Mouse (Mus musculus) frontal cortex, postnatal 25 days (tissue): ENCODE results near the gene Acsl1.

Source experiments
- DNase-seq, 2 experiments: peaks; one replicate each; pipeline ENCODE4 v3.0.0; 2022; ENCODE audit warnings: low spot score in 2 of 2

Gene Acsl1

DNA sequence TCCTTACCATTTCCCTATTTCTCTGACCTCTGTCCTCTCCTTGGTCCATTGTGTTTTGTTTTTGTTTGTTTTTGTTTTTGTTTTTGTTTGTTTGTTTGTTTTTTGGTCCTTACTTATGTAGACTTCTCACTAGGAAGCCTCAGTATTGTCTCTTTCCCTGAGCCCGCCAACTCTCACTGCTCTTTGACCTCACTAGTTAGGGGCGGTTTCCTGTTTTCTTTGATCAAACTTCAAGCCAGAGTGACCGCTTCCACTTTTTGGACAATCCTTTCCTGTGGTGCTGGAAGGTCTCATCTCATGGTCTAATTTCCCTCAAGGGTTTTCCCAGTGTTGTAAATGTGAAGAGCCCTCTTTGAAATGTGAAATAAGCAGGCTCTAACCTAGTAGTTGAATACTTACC is 33.4 kb downstream of the Acsl1 start:
- no peak for DNase-seq

DNA sequence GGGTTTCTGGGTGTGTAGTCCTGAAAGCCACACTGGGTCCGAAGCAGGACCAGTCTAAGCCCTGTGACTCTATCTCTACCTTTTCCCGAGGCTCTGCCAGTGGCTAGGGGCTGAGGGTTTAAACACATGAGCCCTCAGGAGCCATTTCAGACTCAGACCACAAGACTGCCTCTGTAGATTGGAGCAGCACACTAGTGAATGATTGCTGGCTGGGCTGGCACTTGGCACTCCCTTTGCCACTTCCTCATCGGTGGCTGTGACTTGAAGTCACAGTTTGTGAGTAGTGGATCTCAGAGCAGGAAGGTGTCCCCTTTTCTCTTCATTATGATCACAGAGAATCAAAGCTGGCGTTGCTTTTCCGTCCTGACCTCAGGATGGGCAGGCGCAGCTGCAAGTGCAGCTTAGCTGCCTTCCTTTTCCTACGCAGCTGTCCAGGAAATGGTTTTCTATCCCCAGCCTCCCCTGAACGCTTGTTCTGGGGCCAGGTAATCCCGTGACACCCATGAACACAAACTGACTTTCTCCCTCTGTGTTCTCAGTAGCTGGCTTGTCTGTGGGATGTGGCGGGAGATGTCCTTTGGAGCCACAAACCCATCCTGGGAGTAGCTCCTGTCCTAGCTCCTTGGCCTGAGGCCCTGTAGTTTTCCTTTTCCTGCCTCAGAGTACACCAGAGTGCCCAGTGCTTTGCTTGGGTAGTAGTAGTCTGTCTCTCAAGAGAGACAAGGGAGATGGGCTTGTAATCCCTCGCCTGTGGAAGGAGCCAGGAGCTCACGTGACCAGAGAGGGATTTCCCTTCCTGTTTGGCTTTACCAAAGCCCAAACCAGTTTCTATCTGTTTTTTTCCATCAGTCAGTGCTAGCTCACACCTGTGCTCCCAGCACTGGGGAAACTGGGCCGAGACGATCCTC is 37.9 kb downstream of the Acsl1 start:
- no peak for DNase-seq

DNA sequence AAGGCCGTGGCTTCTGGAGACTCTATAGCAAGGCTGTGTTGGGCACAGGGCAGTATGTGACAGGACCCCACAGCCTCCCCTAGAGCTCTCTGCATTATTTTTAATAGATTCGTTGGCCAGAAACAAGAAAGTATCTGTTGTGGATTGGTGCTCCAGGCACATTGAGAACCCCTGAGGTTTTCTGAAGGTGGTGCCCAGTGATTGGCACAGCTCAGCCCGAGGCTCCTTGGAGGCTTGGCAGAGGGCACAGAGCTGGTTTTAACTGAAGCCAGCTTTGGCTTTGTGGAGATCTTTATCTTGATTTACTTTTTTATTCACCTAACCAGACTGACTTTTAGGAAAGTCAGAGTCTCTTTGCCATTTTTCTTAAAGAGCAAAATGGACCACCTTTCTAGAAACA is 38.6 kb downstream of the Acsl1 start:
- DNase-seq, result no peak

DNA sequence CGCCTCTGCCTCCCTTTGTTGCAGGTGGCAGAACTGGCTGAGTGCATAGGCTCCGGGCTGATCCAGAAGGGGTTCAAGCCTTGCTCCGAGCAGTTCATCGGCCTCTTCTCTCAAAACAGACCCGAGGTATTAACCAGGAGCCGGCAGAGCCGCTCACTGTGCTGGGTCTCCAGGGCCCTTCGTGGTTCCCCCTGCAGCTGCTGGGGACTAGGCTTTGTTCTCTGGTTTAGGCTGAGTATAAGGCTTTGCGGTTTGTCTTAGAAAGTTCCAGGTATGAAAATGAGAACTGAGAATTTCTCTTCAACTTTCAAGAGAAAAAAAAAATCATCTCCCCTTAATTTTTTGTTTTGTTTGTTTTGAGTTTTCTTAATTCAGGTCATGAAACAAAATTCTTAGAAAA is 40.5 kb downstream of the Acsl1 start:
- DNase-seq, result no peak

DNA sequence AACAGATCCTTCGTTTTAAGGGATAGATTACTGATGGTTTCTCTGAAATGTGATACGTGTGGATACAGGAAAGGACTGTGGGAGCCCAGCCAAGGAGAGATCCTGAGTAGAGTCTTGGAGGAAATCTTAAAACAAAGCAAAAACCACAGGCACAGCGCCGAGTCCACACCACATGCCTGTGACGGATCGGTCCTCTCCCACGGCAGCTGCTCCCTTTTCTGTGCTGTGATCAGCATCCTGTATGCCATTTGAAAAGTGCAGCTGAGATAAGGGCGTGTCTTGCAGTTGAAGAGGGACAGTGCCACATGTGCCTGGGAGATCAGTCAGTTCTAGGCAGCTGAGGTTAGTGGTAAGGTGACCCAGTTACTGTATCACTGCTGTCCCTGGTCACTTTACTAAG is 41.7 kb downstream of the Acsl1 start:
- no peak for DNase-seq

DNA sequence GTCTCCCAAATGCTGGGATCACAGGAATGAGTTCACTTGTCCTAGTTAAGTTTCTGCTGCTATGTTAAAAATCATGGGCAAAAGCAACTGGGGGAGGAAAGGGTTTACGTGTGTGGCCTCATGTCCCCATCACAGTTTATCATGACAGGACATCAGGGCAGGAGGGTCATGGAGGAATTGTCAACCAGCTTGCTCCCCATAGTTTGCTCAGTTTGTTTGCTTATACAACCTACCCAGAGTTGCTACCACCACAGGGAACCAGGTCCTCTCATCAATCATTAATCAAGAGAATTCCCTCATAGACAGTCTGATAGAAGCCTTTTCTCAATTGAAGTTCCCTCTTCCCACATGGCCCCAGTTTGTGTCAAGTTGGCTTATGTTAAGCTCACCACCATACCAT is 43.2 kb downstream of the Acsl1 start:
- DNase-seq, result no peak

DNA sequence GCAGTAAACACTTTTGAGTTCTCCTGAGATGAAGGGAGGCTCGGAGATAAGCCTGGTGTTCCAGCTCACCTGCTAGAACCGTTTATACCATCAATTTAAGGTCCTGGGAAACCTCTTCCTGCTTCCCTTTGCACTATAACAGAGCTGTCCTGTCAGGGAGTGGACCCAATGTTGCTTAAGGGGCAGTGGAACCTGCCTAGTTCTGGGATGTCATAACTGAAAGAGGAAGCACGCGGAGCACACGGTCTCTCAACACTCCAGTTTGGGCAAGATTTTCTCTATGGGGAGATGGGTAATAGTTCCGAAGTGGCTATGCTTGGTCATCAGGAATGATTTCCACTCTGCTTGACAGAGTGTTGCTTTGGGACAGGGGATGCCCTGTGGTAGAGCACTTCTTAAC is 49.8 kb downstream of the Acsl1 start:
- no peak for DNase-seq

DNA sequence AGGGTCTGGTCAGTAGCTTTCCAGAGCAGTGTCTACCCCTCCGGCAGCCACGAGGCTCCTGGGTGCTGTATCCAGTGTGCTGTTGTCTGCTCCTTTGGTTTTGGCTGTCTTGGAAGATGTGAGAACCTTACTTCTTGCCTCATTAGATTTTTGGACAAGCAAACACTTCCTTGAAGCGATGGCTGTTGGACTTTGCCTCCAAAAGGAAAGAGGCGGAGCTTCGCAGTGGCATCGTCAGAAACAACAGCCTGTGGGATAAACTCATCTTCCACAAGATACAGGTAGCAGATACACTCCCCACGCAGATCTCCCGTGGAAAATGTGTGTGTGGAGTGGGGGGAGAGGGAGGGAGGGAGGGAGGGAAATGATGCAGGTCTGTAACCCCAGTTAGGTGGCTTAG is 55.3 kb downstream of the Acsl1 start:
- no peak for DNase-seq

DNA sequence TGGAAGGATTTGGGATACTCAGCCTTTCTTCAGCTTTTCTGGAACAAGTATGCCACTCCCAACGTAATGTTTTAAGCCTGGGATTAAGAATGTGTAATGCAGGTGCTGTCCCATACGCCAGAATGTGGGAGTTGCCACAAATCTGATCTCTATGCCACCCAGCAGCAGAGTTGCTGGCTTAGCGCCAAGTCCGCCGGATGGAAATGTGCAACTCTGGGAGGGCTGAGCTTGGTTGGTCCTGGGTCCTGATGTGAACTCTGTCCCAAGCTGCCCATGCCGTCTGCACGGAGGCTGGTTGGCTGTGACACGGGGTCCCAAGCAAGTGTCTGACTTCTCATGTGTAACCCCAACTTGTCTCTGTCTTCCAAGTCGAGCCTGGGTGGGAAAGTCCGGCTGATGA is 56.0 kb downstream of the Acsl1 start:
- no peak for DNase-seq

DNA sequence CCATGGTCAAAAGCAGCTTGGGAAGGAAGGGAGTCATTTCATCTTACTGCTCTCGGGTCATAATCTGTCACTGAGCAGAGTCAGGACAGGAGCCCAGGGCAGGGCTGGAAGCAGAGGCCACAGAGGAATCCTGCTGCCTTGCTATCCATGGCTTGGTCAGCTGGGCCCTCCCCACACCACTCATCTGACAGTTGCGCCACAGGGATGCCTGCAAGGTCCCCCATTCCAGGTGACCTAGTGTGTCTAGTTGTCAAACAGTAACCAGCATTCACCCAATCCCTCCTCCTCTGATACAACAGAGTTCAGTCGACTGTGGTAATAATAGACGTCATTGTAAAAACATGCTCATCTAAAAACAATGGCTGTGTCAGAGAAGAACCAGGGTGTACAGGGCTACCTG is 58.7 kb downstream of the Acsl1 start:
- no peak for DNase-seq

DNA sequence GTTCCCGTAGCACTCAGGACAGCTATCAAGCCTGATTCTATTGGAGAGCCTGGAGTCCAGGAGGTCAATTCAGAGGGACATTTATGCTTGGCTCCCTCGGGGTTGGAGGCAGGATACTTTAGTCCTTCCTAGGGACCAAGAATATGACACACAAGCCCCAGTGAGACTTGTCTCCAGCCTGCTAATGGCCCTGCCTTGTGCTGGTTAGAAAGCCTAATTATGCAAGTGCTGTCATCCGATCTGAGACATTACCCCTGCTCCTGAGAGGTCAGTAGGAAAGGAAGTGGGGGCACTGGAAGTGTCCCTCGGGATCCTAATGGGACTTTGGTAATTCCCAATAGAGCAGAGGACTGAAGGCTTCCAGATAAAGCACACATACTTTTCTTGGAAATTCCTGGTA is 59.7 kb downstream of the Acsl1 start:
- DNase-seq, result no peak

DNA sequence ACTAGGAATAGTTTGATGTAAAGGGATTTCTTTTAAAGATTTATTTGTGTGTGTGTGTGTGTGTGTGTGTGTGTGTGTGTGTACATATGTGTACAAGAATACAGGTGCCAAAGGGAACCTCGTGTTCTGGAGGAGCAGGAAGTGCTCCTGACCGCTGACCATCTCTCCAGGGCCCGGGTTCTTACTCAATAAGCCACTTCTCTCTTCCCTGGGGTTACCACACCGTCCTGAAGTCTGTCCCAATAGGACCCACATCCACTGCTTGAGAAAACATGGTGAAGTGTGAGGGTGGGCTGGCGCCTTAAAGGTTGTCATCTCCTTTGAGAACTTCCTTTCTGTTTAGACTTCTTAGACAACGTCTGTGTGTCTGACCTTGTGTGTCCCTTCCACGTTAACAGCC is 63.1 kb downstream of the Acsl1 start:
- no peak for DNase-seq

DNA sequence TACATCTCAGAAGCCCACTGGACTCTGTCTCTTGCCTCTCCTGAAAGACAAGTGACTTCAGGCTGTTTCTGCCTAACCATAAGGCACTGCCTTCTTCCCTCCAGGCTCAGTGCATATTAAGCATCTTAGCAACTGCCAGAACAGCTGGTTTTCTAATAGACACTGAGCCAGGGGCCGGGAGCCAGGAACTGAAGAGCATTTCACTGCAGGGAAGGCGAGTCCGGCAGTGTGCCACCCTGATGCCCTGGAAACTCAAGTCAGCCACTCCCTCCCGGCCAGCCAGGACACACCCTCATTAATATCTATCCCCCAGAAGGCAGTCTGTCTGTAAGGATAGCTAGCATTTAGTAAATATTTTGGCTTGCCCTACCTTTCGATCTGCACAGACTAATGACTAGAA is 68.9 kb downstream of the Acsl1 start:
- DNase-seq, result no peak

DNA sequence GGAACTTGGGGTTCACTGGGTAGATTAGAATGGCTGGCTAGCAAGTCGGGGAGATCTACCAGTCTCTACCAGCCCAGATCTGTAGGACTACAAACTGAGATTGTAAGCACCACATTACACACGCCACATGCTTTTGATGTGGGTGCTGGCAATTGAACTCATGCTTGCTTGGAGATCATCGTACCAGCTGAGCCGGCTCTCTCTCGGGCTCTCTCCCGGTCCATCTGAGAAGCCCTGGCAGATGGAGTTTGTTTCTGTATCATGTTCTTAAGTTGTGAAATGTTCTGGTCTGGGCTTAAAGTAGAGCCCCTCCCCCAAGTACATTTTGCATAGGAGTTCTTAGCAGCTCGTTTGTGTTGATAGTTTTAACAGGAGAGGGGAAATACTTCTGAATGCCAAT is 72.4 kb downstream of the Acsl1 start:
- no peak for DNase-seq

DNA sequence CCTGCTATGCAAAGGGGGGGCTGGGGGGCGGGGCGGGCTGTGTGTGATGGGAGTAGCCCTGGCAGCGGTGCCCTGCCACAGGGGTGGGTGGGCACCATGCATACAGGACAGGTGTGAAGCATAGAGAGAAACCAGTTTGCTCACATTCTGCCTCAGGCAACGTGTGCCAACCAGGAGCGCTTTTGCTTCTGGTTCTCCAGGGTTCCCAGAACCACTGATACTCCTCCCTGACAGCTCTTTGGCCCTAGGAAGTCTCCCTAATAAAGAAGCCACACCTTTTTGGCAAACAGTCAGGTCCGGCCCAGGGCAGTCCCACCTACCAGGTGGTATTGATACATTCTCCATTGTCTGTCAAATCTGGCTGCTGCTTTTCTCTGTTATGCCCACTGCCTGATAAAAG is 72.8 kb downstream of the Acsl1 start:
- no peak for DNase-seq

DNA sequence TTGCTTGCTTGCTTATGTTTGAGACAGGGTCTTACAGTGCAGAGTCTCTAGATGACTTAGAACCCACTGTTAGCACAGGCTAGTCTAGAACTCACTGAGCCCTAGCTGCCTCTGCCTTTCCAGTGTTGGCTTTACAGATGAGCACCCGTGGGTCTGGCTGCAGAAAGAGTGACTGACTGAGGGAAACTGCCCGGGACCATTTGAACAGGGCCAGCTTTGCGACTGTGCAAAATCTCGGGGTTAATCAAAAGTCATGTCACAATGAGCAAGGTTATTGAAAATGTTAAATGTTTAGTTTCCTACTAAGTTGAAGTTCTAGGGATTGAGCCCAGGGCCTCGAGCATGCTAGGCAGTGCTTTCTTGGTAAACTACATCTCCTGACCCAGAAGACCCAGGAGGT is 75.0 kb downstream of the Acsl1 start:
- DNase-seq, result no peak

DNA sequence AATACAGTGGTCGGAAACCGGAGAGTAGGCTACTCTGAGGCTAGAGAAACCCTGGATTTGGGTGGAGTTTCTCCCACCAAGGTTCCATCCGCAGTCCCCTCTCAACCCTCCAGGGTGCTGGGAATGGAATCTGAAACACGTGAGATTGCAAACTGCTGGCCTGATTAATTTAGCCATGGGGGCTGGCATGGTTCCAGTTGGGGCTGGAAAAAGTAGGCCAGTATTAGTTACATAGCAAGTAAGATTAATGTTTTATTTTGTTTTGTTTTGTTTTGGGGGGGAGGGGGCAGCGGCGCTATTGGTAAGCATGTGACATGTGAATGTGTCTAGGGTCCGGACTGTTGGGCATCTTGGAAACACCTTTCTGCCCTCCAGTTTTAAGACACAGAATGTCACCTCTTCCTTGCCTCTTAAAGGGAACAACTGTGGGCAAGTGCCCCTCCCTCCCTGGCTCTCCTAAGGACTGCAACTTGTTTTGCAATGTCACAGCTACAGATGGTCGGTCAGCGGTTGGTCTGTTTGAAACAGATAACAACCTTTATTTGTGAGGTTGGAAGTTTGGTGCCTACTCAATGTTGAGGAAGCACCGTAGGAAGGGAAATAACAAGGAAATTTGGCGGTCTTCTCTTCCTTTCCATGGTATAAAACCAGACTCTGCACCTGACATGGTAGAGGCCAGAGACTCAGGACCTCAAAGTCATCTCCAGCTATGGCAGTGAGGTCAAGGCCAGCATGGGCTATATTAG is 75.8 kb downstream of the Acsl1 start:
- DNase-seq, result no peak

DNA sequence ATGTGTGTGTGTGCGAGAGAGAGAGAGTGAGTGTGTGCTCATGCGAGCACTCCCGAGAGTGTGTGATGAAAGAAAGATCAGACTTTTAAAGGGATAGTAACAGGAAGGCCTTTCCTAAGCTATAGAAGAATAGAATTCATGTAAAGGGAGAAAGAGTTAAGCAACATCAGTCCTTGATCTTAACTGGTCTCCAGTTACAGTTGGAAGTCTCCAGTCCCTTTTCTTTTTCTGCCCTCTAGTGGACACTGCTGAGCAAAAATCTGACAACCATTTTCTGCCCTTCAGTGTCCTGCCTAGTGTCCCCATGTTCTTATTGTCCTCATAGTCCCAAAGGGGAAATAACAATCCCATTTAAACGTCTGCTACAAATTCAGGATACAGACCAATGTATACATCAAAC is 76.4 kb downstream of the Acsl1 start:
- DNase-seq, result no peak

DNA sequence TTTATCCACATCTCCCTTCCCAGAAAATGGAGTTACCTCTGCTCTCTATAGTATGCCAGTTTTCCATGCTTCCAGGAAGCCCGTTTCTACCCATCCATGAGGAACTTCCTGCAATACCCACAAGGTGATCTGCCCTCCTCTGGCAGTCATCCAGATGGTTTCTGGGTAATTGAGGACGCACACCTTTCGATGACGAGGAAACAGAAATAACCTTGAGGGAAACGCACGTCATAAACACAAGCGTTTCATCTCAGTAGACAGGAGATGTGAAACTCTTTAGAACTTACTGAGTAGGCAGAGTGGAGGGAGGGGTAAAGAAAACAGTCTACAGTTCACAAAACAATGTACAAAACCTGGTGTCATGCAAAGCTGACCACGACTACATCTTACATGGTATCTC is 79.2 kb downstream of the Acsl1 start:
- DNase-seq, result no peak

DNA sequence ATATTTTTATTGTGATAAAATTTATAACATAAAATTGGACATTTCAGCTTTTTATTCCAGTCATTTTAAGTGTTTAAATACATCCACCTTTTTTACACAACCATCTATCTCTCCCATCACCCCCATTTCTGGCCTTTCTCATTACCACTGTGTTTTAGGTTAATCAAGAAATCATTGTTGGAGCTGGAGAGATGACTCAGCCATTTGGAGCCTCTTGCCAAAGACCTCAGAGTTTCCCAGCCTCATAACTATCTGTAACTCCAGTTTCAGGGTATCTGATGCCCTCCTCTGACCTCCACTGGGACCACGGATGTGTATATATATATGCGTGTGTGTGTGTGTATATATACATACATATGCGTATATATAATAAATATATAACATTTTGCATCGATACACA is 80.2 kb downstream of the Acsl1 start:
- no peak for DNase-seq

DNA sequence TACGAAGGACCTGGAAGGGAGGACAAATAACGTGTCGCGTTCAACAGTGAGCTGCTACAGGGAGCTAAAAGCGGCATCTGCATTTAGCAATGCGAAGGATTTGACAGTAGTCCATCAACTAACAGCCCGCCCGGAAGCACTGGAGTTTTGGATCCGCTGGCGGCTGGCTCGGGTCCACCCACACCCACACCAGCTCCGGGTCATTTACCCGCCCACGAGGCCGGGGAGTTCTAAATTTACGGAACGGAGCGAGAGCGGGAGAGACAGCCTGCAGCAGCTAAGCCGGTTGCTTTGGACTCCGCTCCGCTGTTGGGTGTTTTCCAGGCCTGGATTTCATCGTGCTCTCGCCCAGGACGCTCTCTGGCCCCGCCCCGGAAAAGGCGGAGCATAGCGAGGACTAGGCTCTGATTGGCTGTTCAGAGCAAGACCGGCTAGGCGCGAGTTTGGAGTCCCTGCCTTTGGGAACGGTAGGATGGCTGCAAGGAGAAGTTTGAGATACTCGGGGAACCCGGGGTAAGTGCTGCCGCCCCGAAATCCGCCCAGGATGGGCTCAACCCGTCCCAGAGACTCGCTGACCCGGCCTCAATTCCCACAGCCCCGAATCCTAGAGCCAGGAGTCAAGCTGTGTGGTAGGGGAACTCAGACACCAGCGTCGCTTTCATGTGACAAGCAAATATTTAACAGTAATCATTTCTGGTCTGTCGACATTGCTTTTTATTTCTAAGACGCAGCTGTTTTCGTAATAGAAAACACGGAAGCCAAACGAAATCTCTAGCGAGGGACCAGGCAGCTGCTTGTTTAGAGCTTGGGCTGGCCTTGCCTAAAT is 81.0 kb downstream of the Acsl1 start, which contains the start of gene Cenpu:
Cenpu (plus strand) TSS at position 414 of the 826 bp plus-strand sequence.
- peak; percentile 99 to 100 for DNase-seq

DNA sequence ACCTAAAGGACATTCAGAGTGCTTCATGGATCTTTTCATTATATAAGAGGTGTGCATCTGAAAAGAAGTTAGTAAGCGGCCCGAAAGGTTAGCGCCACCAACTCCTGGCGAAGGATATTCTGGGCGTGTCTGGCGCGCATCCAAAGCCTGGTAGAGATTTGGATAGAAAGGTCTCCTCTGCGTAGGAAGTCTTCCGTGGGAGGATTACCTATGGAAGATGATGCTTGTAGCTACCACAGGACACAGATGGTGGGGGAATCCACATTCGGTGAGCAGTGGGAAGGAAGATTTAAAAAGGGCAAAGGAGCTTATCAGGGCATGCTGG is 81.6 kb downstream of the Acsl1 start:
- no peak for DNase-seq

DNA sequence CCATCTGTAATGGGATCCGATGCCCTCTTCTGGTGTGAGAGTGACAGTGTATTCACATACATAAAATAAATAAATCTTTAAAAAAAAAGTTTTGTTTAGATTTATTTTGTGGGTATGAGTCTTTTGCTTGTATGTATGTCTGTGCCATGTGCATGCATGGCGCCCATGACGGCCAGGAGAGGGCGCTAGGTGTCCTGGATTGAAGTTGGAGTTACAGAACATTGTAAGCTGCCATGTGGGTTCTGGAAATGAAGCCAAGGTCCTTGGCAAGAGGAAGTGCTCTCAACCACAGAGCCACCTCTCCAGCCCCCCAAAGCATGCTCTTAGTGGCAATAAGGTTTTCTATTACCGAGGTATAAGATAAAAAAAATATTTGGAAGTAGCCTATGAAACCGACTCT is 88.6 kb downstream of the Acsl1 start:
- DNase-seq, result no peak
